Mouse (Mus musculus): ENCODE data around the gene Maneal.

Gene Maneal

GRCm38 (mm10) chr4:124861283-124862188, at the start of gene Maneal:
TSS of gene Maneal (minus strand) at chr4:124862171.
- no peak for DNase-seq (ENCODE audit: low spot score in 2 of 2)

GRCm38 (mm10) chr4:124905971-124906822, 44.2 kb upstream of the Maneal start:
- DNase-seq (ENCODE audit: low spot score in 2 of 2): no peak

GRCm38 (mm10) chr4:124905417-124905816, 43.4 kb upstream of the Maneal start:
- no peak for DNase-seq (ENCODE audit: low spot score in 2 of 2)

DNA sequence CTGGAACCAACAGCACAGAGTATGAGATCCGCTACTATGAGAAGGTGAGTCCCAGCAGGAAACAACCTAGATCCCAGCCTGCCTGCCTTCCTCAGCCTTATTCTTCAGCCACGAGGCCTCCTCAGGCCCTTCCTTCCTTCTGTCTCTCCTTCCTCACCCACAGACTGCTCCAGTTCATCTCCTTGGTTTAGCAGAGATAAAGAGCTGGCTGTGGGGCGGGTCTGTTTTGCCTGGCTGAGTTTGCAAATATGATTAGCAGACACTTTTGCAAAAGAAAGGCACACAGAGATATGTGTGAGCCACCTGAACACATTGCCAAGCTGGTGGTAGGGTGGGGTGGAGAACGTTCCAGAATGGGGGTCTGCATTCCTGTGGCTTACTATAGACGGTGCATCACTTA, 37.9 kb upstream of the Maneal start:
- no peak for DNase-seq (ENCODE audit: low spot score in 2 of 2)

- no peak for DNase-seq (ENCODE audit: low spot score in 2 of 2)
These were observed 36.5 kb upstream of the Maneal start for GRCm38 (mm10) chr4:124898428-124898827.

- DNase-seq (ENCODE audit: low spot score in 2 of 2): peak; percentile 22 to 41
These were observed 32.8 kb upstream of the Maneal start for GRCm38 (mm10) chr4:124894508-124895428.

- no peak for DNase-seq (ENCODE audit: low spot score in 2 of 2)
These were observed 31.8 kb upstream of the Maneal start for GRCm38 (mm10) chr4:124893769-124894168.

GRCm38 (mm10) chr4:124890831-124891230, 28.9 kb upstream of the Maneal start:
- no peak for DNase-seq (ENCODE audit: low spot score in 2 of 2)

DNA sequence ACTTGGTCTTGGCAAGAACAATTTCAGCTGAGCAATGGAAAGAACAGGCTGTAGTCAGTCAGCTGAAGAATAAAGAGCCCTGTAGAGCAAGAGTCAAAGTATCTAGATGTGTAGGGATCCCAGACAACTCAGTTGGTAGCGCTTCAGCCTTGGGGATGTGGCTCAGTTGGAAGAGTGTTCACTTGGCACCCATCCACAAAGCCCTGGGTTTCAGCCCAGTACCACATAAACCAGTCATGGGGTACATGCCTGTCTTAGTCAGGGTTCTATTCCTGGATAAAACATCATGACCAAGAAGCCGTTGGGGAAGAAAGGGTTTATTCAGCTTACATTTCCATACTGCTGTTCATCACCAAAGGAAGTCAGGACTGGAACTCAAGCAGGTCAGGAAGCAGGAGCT, 28.0 kb upstream of the Maneal start:
- DNase-seq (ENCODE audit: low spot score in 2 of 2): no peak

DNA sequence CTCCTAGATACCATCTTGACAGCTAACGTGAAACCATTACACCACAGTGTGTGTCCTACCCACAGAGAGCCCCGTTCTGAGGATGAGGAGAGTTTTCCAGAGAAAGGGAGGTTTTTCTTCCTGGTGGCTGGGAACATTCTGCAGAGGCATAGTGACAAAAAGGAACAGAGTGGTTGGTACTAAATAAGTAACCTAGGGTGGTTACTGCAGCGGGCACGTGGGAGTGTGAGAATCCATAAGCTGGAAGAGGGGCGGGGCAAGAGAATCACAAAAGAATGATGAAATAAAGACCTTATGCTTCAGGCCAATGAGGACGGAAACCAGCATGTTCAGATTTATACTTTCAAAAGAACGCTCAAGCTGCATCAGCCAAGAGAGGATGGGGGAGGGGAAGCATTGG, 26.7 kb upstream of the Maneal start:
- DNase-seq (ENCODE audit: low spot score in 2 of 2): no peak

- no peak for DNase-seq (ENCODE audit: low spot score in 2 of 2)
These were observed 20.3 kb upstream of the Maneal start for GRCm38 (mm10) chr4:124882151-124882729.

- peak; percentile 47 to 70 for DNase-seq (ENCODE audit: low spot score in 2 of 2)
These were observed 19.5 kb upstream of the Maneal start for GRCm38 (mm10) chr4:124881341-124881908.

- no peak for DNase-seq (ENCODE audit: low spot score in 2 of 2)
These were observed 18.6 kb upstream of the Maneal start, which contains the start of gene Epha10 for GRCm38 (mm10) chr4:124880599-124880998. TSS of gene Epha10 (plus strand) at chr4:124880899.

GRCm38 (mm10) chr4:124872719-124873118, 10.7 kb upstream of the Maneal start:
- DNase-seq (ENCODE audit: low spot score in 2 of 2): no peak

DNA sequence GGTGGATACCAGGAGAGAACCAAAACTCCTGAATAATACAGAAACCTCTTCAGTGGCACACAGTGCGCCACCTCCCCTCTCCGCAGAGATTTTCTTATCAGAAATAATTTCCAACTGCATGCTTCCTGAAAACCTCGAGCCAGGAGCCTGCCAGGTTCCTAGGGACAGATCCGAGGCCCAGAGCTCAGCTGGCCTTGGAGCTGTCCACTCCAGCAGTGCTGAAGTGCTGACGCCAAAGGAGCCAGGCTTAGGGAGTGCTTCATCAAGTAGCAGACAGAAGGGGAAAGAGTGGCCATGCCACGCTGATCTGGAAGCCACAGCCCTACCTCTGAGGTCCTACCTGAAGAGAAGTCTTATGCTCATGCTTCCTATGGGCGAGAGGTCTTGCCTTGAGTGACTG, 1.5 kb downstream of the Maneal start:
- no peak for DNase-seq (ENCODE audit: low spot score in 2 of 2)

DNA sequence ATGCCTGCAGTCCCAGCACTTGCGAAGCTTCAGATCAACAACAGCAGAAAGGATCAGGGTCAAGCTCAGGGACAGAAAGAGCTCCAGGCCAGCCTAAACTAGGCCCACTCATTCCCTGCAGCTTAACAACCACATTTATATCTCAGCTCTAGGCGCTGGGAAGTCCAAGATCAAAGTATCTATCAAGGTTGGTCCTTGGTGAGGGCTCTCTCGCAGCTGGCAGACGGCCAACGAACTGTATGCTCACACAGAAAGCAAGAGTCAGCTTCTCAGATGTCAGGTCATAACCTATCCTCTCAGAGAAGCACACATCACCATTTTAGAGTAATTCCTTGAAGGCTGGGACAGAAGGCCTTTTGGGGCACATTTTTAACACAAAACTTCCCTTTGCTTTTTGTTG, 3.6 kb downstream of the Maneal start:
- DNase-seq (ENCODE audit: low spot score in 2 of 2): no peak

- no peak for DNase-seq (ENCODE audit: low spot score in 2 of 2)
These were observed 5.7 kb downstream of the Maneal start for GRCm38 (mm10) chr4:124856294-124856693.

DNA sequence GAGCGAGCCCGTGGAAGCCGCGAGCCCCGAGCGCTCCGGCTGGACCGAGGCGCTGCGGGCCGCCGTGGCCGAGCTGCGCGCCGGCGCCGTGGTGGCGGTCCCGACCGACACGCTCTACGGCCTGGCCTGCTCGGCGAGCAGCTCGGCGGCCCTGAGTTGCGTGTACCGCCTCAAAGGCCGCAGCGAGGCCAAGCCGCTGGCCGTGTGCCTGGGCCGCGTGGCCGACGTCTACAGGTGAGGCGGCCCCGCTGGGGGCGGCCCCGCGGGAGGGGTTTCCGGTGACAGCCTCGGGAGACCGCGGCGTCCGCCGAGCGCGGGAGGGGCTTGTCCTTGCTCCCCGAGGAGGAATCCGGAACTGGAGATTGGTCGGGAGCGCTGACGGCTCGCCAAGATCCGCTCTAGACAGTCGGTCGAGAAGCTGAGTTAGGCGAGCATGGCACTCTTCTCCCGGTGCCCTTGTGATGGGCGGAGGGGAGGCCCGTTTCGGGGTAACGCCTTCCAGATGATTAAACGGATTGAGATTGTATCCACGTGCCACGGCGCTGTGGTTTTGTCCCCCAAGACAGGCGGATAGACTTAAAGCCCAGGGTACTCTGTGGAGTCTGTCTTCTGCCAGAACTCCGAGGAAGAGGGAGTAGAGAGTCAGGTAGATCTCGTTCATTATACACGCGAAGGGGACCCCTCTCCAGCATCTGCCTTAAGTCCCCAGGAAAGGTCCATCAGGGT, 10.9 kb downstream of the Maneal start, which contains the start of gene 1110065P20Rik:
Gene 1110065P20Rik, minus strand, starts transcription at position 264 of the 726 bp plus-strand sequence.
- peak; percentile 45 to 50 for DNase-seq (ENCODE audit: low spot score in 2 of 2)

DNA sequence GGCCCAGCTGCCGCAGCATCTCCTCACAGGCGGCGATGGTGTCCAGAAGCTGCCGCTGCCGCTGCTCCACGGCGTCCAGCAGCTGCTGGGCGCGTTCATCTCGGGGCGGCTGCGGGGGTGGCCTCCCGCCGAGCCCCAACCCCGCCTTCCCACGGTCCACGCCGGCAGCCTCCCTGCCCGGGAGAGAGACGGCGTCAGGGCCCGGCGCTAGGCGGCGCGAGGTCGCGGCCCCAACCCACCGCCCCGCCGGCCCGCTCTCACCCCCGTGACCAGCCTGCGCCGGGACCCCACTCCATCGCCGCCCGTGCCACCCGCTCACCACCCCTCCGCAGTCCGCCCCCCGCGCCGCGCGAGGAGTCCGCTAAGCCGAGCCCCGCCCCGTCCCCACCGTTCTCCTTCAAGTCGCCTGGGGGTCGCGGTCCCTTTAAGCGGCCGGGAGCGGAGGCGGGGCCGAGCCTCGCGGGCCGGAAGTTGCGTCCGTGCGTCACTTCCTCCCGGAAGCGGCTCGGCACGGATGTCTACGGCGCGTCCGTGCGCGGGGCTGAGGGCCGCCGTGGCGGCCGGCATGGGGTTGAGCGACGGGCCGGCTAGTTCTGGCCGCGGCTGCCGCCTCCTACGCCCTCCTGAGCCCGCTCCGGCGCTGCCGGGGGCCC, 11.6 kb downstream of the Maneal start, which contains the start of gene Yrdc:
Gene Yrdc, plus strand, starts transcription at position 419 of the 653 bp plus-strand sequence.
- DNase-seq (ENCODE audit: low spot score in 2 of 2): peak; percentile 86 to 87
